Mouse (Mus musculus): Measurements from ENCODE around the gene Sap30. TPM values are rescaled to one million over a fixed set of nuclear protein-coding genes. Genes with fewer than 3 reads are reported as not detected.

Gene Sap30
- polyA plus RNA-seq (2014; fragmentation: Nextera tagmentation; extraction: Ambion mirVana), result 29.9 and 35.4 TPM in 2 replicates

DNA sequence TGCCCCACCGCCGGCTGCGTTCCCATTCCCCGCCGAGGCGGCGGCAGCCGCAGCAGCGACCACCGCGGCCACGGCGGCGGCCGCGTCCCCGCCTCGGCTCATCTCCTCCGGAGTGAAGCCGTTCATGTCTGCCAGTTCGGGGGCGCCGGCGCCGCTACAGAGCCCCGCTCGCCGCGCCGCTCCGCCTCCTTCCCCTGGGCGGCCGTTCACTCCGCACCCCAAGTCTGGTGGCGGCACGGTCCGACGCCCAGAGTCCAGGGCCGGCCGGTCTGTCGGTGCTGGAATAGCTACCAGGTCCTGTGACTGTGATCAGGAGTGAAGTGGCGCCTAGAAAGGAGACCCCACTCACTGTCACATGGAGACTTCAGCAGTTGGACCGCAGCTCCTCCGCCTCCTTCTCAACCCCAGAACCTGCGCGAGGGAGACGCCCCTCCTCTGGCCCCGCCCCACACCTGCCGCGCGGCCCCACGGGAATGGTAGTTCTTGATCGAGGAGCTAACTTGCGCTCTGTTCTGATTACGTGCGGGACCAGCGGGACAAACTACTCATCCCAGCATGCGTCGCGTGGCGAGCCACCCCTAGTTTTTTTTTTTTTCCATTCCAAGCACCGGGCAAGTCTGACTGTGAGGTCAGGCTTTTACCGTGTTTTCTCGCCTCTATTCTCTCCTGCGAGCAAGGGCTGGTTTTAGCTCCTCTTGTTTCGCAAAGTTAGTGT lies at the start of gene Sap30:
Sap30 (minus strand) TSS at position 420 of the 715 bp plus-strand sequence.
- peaks cover 8% of the 10 kb centered on the region for H3K36me3 ChIP-seq (replicated peaks; ENCODE audit: control insufficient read depth, insufficient read depth)
- H3K9ac ChIP-seq, result peak within 1 kb of the TSS; percentile 82
- H3K27me3 ChIP-seq (ENCODE audit: control insufficient read depth, insufficient read depth, low read length), result no peaks in the 10 kb centered on the region
- H3K4me1 ChIP-seq (replicated peaks; ENCODE audit: control insufficient read depth, insufficient read depth, low read length), result peaks cover 10% of the 10 kb centered on the region
- ATAC-seq (ENCODE audit: low FRiP score), result peak; percentile 96
- H3K27ac ChIP-seq, result peak within 1 kb of the TSS; percentile 91
- under 1% methylated on average over 66 of the region's 66 CpGs for WGBS
- no peaks in the 10 kb centered on the region for H3K9me3 ChIP-seq (ENCODE audit: control insufficient read depth, low read length)
- H3K4me2 ChIP-seq (replicated peaks), result peak within 1 kb of the TSS; percentile 86
- peak; percentile 95 for DNase-seq (ENCODE audit: low spot score)
- H3K4me3 ChIP-seq (replicated peaks; ENCODE audit: low read length), result peak within 1 kb of the TSS; percentile 92

DNA sequence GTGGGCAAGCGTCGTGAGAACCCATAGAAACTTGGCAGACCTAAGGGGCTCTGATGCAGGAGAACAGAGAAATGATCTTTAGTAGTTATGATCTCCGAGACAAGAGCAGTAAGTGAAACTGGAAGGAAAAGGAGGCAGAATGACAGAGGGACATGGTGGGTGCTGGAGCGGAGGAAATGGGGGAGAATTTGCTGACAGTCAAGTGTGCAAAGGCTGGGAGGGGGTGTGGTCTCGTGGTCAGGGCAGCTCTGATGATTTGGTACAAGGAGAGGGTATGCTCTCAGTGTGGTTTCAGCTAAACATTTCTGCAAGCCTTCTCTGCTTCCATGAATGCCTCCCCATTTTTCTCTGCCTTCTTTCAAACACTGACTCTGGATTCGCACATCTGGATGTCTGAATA lies 48.5 kb upstream of the Sap30 start:
- Histone ChIP-seq H3K9ac (no peak overlapping the region), H3K9me3 (ENCODE audit: control insufficient read depth, low read length) (no peaks in the 10 kb centered on the region), H3K27ac (no peak overlapping the region), H3K4me3 (replicated peaks; ENCODE audit: low read length) (no peak overlapping the region), H3K27me3 (ENCODE audit: control insufficient read depth, insufficient read depth, low read length) (no peaks in the 10 kb centered on the region), H3K4me2 (replicated peaks) (no peak overlapping the region), H3K4me1 (replicated peaks; ENCODE audit: control insufficient read depth, insufficient read depth, low read length) (no peaks in the 10 kb centered on the region), H3K36me3 (replicated peaks; ENCODE audit: control insufficient read depth, insufficient read depth) (peaks cover 14% of the 10 kb centered on the region; the same call in 1 of the 2 replicates)
- no peak for DNase-seq (ENCODE audit: low spot score)
- ATAC-seq (ENCODE audit: low FRiP score), result no peak
- WGBS, result 94% methylated on average over 6 of the region's 6 CpGs

DNA sequence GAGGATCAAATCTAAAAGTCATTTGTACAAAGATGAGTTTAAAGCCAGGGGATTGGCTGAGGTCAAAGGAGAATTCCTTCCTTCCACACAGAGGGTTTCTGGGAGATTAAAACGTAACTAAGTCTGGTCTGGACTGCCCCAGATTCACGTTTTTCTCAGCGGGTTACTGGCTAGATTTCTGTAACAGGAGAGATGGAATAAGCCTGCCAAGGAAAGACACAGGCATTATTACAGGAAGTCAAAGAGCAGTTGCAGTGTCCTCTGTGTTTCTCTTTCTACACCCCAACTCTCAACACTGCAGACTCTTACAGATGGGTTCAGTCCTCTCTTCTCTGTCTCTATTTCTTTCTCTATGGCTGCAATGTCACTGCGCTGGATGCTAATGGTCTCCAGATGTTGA lies 46.8 kb upstream of the Sap30 start:
- no peaks in the 10 kb centered on the region for H3K27me3 ChIP-seq (ENCODE audit: control insufficient read depth, insufficient read depth, low read length)

DNA sequence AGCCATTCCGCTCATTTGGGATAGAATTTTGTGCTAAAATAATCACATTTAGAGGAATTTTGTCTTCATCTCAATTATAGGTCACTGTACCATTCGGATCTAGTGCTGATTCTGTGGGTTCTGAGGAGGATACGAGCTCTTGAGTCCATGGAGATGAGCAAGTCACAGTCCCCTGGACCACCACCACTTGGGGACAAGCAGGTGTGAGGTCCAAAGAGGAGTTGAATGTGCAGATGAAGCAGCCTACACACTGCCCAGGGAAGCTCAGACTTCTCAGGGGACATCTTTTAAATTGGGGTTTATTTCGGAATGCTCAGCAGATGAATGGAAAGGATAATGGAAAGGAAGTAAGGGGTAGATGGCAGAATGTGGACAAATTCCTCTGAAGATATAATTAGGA lies 45.4 kb upstream of the Sap30 start:
- H3K27ac ChIP-seq, result no peak overlapping the region
- peaks cover 14% of the 10 kb centered on the region; the same call in 1 of the 2 replicates for H3K36me3 ChIP-seq (replicated peaks; ENCODE audit: control insufficient read depth, insufficient read depth)
- H3K4me2 ChIP-seq (replicated peaks), result no peak overlapping the region
- H3K4me1 ChIP-seq (replicated peaks; ENCODE audit: control insufficient read depth, insufficient read depth, low read length), result no peaks in the 10 kb centered on the region
- no peaks in the 10 kb centered on the region for H3K9me3 ChIP-seq (ENCODE audit: control insufficient read depth, low read length)
- H3K9ac ChIP-seq, result no peak overlapping the region
- 92% methylated on average over 4 of the region's 4 CpGs for WGBS
- no peak for DNase-seq (ENCODE audit: low spot score)
- no peak overlapping the region for H3K4me3 ChIP-seq (replicated peaks; ENCODE audit: low read length)
- no peaks in the 10 kb centered on the region for H3K27me3 ChIP-seq (ENCODE audit: control insufficient read depth, insufficient read depth, low read length)
- ATAC-seq (ENCODE audit: low FRiP score), result no peak

More for the DNA sequence above, 46.8 kb upstream of the Sap30 start:
- ATAC-seq (ENCODE audit: low FRiP score) (no peak), DNase-seq (ENCODE audit: low spot score) (no peak)
- Histone ChIP-seq H3K9ac (no peak overlapping the region), H3K36me3 (replicated peaks; ENCODE audit: control insufficient read depth, insufficient read depth) (peaks cover 14% of the 10 kb centered on the region; the same call in 1 of the 2 replicates), H3K9me3 (ENCODE audit: control insufficient read depth, low read length) (no peaks in the 10 kb centered on the region), H3K27ac (no peak overlapping the region), H3K4me1 (replicated peaks; ENCODE audit: control insufficient read depth, insufficient read depth, low read length) (no peaks in the 10 kb centered on the region), H3K4me3 (replicated peaks; ENCODE audit: low read length) (no peak overlapping the region), H3K4me2 (replicated peaks) (no peak overlapping the region)
- WGBS, result 94% methylated on average over 4 of the region's 4 CpGs

DNA sequence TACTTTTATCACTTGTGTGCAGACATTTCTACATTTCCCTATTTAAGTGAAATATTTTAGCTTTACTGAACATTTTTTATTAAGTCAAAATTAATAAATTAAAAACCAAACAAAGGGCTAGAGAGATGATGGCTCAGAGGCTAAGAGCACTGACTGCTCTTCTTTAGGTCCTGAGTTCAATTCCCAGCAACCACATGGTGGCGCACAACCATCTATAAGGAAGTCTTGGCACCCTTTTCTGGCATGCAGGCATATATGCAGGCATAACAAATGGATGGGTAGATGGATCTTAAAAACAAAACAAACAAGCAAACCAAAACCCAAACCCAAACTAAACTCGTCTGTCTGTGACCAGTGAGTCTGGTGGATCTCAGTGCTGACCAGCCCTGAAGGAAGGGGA lies 44.6 kb upstream of the Sap30 start:
- 55% methylated on average over 2 of the region's 2 CpGs for WGBS
- Histone ChIP-seq H3K9ac (no peak overlapping the region), H3K4me2 (replicated peaks) (no peak overlapping the region), H3K27me3 (ENCODE audit: control insufficient read depth, insufficient read depth, low read length) (no peaks in the 10 kb centered on the region), H3K36me3 (replicated peaks; ENCODE audit: control insufficient read depth, insufficient read depth) (peaks cover 14% of the 10 kb centered on the region; the same call in 1 of the 2 replicates), H3K9me3 (ENCODE audit: control insufficient read depth, low read length) (no peaks in the 10 kb centered on the region), H3K4me3 (replicated peaks; ENCODE audit: low read length) (no peak overlapping the region), H3K27ac (no peak overlapping the region), H3K4me1 (replicated peaks; ENCODE audit: control insufficient read depth, insufficient read depth, low read length) (no peaks in the 10 kb centered on the region)
- no peak for ATAC-seq (ENCODE audit: low FRiP score)
- peak; percentile 36 for DNase-seq (ENCODE audit: low spot score)

DNA sequence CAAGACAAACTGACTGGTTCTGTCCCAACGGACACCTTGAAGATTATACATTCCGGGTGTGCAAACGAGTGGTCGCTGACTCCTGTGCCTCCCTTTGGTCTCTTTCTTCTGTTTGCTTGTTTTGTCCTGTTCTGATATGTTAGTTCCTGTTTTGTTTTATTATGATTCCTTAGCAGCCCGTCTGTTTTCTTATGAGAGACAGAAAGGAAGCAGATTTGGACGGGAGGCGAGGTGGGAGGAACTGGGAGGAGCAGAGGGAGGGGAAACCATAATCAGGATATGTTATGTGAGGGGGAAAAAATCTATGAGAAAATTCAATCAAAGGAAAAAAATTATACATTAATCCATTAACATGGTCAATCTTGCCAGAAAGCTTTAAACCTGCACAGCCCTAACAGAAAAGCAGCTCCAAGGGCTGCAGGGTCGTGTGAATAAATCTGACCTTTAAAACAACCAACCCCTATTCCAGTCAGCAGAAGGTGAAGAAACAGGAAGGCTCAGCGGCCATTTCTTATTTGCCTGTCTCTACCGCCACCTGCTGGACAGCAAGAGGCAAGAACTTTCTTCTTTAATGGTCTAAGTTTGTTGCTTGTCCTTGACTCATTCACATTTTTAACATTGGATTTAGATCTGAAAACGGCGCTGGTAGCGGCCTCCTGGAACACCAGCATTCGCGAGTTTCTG lies 43.1 kb upstream of the Sap30 start:
- Histone ChIP-seq H3K4me1 (replicated peaks; ENCODE audit: control insufficient read depth, insufficient read depth, low read length) (no peaks in the 10 kb centered on the region), H3K4me3 (replicated peaks; ENCODE audit: low read length) (no peak overlapping the region), H3K27me3 (ENCODE audit: control insufficient read depth, insufficient read depth, low read length) (no peaks in the 10 kb centered on the region), H3K4me2 (replicated peaks) (no peak overlapping the region), H3K27ac (no peak overlapping the region), H3K9ac (no peak overlapping the region; the same call in 1 of the 2 replicates), H3K36me3 (replicated peaks; ENCODE audit: control insufficient read depth, insufficient read depth) (0 out of 2 replicates have a peak, but pooled peaks cover 10% of the 10 kb centered on the region), H3K9me3 (ENCODE audit: control insufficient read depth, low read length) (no peaks in the 10 kb centered on the region)
- peak; percentile 82 for DNase-seq (ENCODE audit: low spot score)
- ATAC-seq (ENCODE audit: low FRiP score), result peak; percentile 67; the same call in 1 of the 2 replicates
- 33% methylated on average over 15 of the region's 15 CpGs for WGBS

DNA sequence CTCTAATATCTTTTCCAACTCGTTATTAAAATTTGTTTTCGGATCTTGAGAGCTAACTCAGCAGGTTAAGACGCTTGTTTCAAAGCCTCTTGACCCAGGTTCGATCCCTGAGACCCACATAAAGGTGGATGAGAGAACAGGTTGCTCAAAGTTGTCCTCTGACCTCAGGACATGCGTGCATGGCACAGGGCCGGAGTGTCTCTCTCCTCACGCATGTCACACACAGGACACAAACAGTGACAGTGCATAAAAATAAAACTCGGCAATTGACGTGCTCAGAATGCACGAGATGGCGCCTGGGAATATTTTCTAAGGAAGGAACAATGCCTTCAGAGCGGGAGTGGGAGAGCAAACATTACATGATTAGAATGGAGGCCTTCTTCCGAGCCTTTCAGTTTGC lies 42.6 kb upstream of the Sap30 start:
- Histone ChIP-seq H3K4me3 (replicated peaks; ENCODE audit: low read length) (no peak overlapping the region), H3K36me3 (replicated peaks; ENCODE audit: control insufficient read depth, insufficient read depth) (0 out of 2 replicates have a peak, but pooled peaks cover 8% of the 10 kb centered on the region), H3K9me3 (ENCODE audit: control insufficient read depth, low read length) (no peaks in the 10 kb centered on the region), H3K27me3 (ENCODE audit: control insufficient read depth, insufficient read depth, low read length) (no peaks in the 10 kb centered on the region), H3K27ac (no peak overlapping the region), H3K4me2 (replicated peaks) (no peak overlapping the region), H3K4me1 (replicated peaks; ENCODE audit: control insufficient read depth, insufficient read depth, low read length) (no peaks in the 10 kb centered on the region), H3K9ac (no peak overlapping the region)
- no peak for ATAC-seq (ENCODE audit: low FRiP score)
- DNase-seq (ENCODE audit: low spot score), result no peak
- 88% methylated on average over 13 of the region's 13 CpGs for WGBS

DNA sequence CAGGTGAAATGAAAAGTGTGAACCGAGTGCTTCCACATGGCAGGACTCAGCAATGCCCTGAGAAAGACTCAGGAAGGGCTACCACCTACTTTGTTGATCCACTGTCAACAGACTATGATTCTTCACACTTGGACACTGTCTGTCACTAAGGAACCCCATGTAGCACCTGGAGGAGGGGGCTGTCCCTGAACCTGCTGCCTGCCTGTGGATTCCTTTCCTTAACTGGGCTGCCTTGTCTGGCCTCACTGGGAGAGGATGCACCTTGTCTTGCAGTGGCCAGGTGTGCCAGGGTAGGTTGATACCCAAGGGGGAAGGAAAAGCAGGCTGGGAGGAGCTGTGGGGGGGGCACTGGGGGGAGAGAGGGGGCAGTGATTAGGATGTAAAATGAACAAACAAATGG lies 40.4 kb upstream of the Sap30 start:
- ATAC-seq (ENCODE audit: low FRiP score), result no peak
- H3K4me1 ChIP-seq (replicated peaks; ENCODE audit: control insufficient read depth, insufficient read depth, low read length), result no peaks in the 10 kb centered on the region
- no peak overlapping the region for H3K9ac ChIP-seq
- no peak overlapping the region for H3K27ac ChIP-seq
- H3K4me2 ChIP-seq (replicated peaks), result no peak overlapping the region
- no peak for DNase-seq (ENCODE audit: low spot score)
- no peaks in the 10 kb centered on the region for H3K27me3 ChIP-seq (ENCODE audit: control insufficient read depth, insufficient read depth, low read length)
- H3K4me3 ChIP-seq (replicated peaks; ENCODE audit: low read length), result no peak overlapping the region
- 0 out of 2 replicates have a peak, but pooled peaks cover 4% of the 10 kb centered on the region for H3K36me3 ChIP-seq (replicated peaks; ENCODE audit: control insufficient read depth, insufficient read depth)
- WGBS, result 93% methylated on average over 1 of the region's 1 CpGs
- no peaks in the 10 kb centered on the region for H3K9me3 ChIP-seq (ENCODE audit: control insufficient read depth, low read length)

DNA sequence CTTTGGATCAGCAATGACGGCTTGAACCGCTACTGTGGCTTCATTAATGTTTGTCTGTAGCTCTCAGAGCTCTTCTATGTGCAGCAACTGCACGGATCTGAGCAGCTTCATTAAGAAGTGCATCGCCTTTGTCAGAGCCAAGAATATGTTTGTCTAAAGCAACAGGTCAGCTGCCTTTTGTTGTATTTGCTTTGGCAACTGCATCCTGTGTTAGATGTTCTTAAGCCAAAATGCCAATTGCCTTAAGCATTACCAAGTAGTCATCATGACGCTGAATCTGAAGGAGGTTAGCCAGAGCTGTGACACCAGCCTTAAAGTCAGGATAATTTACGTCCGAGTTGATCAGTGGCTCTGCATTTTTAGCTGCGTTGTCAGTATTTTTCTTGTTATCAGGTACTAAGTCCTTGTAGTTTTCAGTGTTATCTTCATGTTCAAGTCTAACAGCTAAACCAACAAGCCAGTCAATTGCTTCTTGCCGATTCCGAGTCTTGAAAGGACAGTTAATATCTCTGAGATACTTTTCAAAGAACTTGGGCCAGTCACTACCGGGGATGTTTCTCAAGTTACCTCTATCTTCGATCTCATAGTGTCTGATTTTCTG lies 32.6 kb upstream of the Sap30 start:
- no peaks in the 10 kb centered on the region for H3K9me3 ChIP-seq (ENCODE audit: control insufficient read depth, low read length)

More for the DNA sequence above, 32.6 kb upstream of the Sap30 start:
- Histone ChIP-seq H3K36me3 (replicated peaks; ENCODE audit: control insufficient read depth, insufficient read depth) (peaks cover 6% of the 10 kb centered on the region; the same call in 1 of the 2 replicates), H3K9ac (no peak overlapping the region), H3K27me3 (ENCODE audit: control insufficient read depth, insufficient read depth, low read length) (no peaks in the 10 kb centered on the region), H3K4me2 (replicated peaks) (no peak overlapping the region), H3K27ac (no peak overlapping the region), H3K4me3 (replicated peaks; ENCODE audit: low read length) (no peak overlapping the region), H3K4me1 (replicated peaks; ENCODE audit: control insufficient read depth, insufficient read depth, low read length) (no peaks in the 10 kb centered on the region)
- ATAC-seq (ENCODE audit: low FRiP score) (no peak), DNase-seq (ENCODE audit: low spot score) (no peak)
- 90% methylated on average over 12 of the region's 12 CpGs for WGBS

All from hindbrain, embryonic 14.5 days (tissue).